Mouse (Mus musculus) erythroblast, embryonic 14.5 days (primary cell): ENCODE measurements around the gene Ankrd52.

Source experiments
- GATA1 ChIP-seq: IDR thresholded peaks from 2 replicates; pipeline ENCODE4 v1.6.1; 2012; ENCODE audit warnings: low read length, inconsistent platforms, mixed read lengths
- TAL1 ChIP-seq: IDR thresholded peaks from 3 replicates; pipeline ENCODE4 v1.6.1; 2012; ENCODE audit warnings: low read length, inconsistent platforms, mixed read lengths

GRCm38 (mm10) chr10:128433417-128433816 lies 56.5 kb downstream of the Ankrd52 start:
- TF ChIP-seq GATA1 (no peak), TAL1 (no peak)
